Mouse (Mus musculus) brain, embryonic 14.5 days (tissue): ENCODE results near the gene Olfr1392.

Experiments
- CTCF ChIP-seq: fragments of 200-500 bp; IDR thresholded peaks from 2 replicates; pipeline ENCODE4 v1.5.1; 2012; ENCODE audit warnings: inconsistent platforms, mild to moderate bottlenecking, moderate library complexity, borderline replicate concordance; ENCODE audit not compliant: insufficient read depth, insufficient read length; ENCODE audit errors: extremely low read depth
- POLR2A ChIP-seq: fragments of 200-500 bp; IDR thresholded peaks from 2 replicates; pipeline ENCODE4 v1.6.1; 2012; ENCODE audit warnings: mild to moderate bottlenecking, inconsistent platforms, borderline replicate concordance; ENCODE audit not compliant: poor library complexity, insufficient read depth, insufficient read length, severe bottlenecking; ENCODE audit errors: extremely low read depth

DNA sequence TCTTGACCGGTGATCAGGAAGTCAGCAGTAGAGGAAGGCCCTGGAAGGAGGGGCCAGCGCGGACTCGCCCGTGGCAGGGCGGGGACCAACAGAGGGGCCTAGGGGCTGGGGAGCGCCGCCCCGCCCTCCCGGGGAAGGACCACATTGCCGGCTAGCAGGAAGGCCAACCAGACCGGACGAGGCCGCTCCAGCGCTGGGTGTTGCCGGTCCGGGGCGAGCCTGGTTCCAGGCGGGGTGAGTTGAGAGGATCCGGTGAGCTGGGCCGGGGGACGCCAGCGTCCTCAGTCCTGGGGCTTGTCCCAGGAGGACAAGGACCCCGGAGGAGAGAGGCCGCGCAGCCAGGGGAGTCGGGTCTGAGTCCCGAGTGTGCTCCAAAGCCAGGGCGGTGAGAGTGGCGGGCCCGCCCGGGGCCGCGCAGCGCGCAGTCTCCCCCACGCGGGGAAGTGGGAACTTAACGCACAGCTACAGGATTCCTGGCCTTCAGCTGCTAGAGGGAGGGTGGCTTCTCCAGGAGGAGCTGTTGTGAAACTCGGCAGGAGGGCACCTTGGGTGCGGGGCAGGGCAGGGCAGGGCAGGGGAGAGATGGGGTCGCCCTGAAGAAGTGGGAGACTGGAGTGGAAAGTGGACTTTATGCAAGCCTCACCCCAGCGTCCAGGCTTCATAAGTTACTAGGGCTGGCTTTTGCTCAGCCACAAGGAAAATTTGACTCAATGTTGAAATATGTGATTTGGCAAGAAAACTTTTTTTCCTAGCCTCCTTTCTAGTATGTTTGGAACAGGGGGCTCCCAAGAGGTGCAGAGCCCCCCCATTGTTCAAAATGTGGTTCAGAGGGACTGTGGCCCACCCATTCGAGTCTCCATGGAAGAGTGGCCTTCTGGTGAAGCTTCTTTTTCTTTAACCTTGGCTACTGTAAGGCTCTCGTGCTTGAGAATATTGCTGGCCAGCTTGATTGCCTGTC is 34.4 kb upstream of the Olfr1392 start:
- TF ChIP-seq CTCF = no peak
- TF ChIP-seq POLR2A = 0 out of 2 replicates have a peak, but pooled peaks have one; percentile 11
